Mouse (Mus musculus) adipocyte (in vitro differentiated cells): ENCODE results near the gene Sh3pxd2a.

ENCODE experiments used
- DNase-seq: peaks from one replicate; pipeline ENCODE4 v3.0.0-alpha.2; 2016; ENCODE audit warnings: low spot score

Gene Sh3pxd2a

DNA sequence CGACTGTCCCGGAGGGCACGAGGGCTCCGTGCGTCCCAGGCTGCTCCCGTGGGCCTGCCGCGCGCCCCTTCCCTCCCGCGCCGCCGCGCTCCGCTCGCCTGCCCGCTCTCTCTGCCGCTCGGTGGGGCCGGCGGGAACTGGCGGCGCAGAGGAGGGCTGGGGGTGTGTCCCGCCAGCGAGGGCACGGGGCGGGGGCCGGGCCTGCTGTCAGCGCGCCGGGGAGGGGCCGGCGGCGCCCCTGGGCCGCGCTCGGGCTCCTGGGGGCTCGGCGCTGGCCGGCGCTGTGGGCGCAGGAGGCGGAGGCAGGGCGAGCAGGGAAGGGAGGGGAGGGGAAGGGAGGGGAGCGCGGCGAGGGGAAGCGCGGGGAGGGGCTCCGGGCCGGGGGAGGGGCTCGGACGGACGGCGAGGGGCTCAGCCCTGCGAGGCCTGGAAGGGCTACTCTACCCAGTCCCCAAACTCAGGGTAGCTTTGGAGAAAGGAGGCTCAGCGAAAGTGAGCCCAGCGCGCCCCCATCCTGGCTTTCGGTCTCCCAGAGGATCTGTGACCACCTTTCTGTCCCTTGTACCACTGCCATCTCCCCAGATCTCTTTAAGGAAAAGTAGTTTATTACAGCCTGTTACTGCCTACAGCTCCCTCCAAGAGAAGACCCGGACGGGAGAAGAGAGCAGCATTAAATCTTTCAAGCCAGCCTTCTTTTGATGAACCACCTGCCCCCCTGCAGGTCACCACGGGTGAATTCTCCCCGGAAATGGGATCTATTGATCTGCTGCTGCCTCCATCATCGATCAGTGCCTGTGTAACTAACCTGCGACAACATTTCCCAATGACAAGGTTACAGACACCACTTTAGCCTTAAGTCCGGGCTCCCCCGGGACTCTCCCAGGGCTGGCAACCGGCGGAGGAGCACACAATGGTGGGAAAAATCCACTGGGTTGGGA is at the start of gene Sh3pxd2a:
Gene Sh3pxd2a, minus strand, starts transcription at position 98 of the 938 bp plus-strand sequence.
- no peak for DNase-seq

DNA sequence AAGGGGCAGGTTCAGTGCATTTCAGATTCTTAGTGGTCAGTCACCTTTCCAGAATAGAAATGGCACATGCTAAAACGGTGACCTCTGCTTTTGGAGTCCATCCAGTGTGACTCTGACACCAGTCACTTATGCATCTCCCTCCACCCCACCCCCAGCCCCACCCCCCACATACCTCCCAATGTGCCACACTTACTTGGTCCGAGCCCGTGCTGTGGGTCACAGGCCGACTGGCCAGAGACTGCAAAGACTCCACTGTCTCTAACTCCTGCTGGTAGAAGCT is 49.4 kb upstream of the Sh3pxd2a start:
- DNase-seq = no peak

DNA sequence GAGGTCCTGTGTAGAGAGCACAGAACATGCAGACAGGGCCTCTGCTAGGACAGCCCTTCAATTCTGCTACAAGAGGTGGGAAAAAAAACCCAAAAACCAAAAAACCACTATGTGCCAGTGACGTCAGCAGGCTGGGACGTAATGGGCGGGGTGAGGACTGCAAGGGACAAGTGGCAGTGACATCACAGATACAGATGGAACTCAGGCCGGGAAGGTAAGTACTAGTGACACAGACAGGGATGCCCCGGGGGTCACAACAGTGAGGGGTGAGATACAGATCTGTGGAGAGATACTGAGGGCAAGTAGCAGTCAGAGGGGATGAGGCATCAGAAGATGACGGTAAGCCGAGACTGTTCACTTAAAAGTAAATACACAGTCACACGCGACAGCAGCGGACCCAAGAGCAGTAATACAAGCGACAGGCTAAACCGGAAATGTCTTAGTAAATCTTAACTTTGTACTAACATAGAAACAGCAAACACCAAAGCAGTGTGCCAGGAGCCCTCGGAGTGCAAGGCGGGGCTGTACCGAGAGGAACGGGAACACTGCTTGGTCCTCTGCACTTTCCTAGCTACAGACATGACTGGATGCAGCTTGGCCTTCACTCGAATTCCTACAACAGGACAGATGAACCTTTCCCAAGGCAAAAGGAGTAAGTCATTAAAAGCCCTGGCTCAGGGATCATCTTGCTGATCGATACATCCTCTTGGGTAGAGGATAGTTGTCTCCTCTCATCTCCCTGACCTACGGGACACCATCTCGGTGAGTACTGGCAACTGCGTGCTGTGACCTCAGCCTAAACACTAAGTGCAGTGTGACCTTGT is 48.8 kb upstream of the Sh3pxd2a start:
- DNase-seq = no peak

DNA sequence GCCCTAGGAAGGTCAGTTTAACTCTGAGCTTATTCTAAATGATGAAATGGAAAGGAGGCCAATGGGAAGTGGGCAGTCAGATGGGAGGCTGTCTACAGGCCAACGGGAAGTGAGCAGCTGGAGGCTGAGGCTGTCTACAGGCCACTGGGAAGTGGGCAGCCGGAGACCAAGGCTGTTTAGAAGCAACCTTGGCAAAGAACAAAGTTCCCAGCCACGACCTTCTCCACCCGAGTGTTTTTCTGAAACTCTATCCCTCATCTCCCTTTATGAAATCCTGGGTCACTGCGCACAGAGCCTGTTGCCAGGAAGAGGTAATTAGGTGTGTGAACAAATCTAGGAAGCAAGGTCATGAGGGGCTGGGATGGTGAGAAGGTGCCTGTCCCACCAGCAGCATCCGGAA is 47.8 kb upstream of the Sh3pxd2a start:
- no peak for DNase-seq

DNA sequence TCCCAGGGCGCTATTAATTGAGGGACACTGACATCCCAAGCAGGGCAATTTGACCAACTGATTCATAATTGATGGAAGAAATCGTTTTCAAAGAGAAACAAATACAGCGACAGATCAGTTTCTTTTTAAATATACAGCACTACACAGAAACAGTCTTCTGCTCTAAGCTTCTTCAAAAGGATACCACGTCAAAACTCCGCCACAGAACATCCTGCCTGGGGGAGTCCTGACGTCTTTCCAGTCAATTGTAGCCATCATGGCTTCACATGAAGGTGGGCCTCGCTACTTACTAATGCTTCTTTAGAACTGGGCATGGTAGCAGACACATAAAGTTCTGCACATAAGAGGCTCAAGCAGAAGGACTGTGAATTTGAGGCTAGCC is 47.1 kb upstream of the Sh3pxd2a start:
- no peak for DNase-seq

DNA sequence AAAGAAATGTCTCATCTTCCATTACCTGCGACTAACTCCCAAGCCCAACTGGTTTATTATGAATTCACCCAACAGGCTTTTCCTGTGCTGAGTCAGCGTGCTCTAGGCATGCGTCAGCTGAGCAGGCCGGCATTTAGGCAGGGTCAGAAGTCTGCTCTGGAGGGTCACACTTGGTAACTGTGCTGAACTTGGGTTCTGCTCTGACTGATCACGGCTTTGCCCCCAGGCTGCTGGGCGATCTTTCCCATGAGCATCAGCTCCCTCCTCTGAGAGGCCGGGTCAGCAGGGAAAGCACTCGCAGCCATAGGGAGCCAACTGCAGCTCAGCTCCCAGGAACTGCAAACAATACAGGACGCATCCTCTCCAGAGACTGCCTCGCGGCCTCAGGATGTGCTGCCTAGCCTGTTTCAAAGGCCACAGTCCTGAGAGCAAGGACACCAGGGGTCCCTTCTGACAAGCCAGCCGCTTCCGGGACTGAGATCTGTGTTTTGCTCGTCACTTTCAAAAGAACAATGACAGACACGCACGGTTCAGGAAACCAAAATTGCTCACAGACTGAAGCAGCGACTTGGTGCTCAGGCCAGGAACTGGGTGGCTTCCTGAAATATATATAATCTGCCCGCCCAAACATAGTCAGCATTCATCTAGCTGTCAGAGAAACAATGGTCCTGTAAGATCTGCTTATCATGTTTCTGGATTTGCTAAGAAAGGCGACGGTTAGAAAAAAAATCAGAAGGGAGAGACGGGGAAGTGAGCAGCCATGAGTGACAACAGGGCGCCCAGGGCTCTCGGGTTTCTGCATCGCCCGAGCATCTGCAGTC is 46.5 kb upstream of the Sh3pxd2a start:
- DNase-seq = no peak

DNA sequence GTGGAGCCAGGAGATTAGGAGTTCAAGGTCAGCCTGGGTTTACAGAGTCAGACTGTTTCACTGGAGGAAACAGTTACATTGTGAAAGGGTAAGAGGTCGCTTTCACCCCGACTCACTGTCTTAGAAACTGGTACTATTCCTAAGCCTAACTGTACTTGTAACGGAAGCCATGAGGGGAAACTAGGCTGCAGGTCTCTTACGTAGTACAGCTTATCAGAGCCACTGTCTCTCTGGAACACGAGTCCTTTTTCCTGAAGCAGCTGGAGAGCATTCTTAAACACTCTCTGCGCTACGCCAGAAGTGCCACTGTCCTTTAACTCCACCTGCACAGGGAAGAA is 45.9 kb upstream of the Sh3pxd2a start:
- DNase-seq = no peak

DNA sequence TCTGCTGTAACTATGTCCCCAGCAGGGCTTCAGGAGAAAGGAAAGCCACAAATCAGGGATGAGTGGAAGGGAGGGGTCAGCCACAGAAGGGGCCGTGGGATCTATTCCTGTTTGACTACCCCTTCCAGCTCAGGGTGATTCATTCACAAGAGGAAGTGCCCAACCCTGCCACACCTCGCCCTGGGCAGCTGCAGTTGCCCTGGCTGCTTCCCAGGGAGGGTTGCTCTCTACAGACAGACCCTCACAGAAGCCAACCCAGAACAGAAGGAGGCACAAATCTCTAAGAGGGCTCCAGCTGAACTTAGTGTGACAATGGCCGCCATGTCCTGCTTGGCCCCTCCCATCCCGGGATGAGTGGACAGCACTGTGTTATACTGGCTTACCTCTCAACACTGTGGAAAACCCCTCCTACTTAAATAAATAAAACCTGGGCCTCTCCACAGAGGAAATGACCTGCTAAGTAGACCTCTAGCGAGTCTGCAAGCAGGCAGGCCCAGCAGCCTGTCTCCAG is 44.6 kb upstream of the Sh3pxd2a start:
- peak; percentile 19 for DNase-seq

DNA sequence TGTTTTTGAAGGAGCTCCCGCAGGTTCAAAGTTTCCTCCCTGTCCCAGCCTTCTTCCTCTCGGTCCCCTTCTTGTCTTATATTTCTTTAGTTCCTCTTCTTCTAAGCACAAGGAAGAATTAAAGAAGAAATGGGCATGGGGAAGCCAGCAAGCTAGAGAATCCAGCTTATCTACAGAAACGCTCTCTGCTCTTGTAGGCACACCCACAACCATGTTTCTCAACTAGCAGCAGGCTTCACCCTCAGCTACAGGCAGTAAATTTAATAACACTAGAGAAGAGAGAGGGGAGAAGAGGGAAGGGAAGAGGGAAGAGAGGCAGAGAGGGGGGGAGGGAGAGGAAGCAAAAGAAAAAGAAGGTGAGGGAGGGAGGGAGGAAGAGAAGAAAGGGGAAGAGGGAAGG is 44.0 kb upstream of the Sh3pxd2a start:
- DNase-seq = peak; percentile 29

DNA sequence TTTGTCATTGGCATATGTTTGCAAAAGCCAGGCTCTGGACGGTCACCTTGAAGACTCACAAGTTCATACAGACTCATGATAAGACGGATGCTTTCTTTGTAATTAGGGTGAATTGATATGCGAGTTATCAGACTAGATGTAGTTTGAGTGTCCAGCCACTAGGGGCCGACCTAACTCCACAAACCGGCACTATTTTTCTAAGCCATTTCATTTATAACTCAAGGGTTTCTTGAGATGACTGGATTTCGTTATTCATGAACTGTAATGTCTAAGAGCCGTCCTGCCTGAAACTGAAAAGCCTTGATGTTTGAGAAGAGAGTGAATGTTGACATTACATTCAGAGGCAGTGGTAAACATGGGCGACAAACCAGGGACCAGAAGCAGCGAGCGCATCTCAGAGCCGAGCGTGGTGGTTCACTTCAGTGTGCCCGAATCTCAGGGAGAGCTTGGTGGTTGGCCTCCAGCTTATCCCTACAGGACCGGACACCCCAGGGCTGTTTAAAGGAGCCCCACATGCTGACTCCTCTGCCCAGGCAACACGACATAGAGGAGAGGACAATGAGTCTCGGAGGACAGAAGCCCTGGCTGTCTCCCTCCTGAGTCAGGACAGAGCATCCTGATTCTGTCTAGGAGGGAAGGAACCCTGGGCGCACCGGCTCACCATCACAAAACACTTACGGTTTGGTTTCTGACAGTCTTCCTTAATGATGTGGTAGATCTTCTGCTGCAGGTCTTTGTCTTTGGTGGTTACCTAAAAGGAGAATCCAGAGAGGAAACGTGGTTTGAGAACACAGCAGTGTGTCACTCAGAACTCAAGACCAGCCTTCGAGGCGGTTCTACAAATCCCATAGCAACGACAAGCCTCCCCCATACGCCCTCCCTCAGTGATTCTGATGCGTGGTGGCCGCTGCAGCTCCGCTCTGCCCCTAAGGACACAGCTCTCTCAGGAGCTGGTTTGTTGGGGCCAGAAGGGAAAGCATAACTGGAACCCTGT is 43.2 kb upstream of the Sh3pxd2a start:
- peak; percentile 73 for DNase-seq

DNA sequence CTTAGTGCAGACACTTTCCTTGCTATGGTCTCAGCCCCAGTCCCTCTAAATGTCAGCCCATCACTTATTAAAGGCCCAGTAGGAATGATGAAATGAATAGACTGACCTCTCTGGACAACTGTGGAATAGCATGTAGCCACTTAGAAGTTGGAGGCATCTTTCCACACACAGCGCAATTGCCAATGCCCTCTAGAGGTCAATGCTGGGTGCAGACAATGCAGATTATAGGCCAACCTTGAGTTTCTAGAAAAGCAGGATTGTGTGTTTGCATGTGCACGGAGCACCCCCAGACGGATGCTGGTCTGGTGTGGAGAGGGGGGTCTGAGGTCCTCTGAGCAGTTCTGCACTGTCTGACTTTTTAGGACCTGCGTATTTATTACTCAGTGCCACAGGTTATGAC is 39.4 kb upstream of the Sh3pxd2a start:
- DNase-seq = peak; percentile 51

DNA sequence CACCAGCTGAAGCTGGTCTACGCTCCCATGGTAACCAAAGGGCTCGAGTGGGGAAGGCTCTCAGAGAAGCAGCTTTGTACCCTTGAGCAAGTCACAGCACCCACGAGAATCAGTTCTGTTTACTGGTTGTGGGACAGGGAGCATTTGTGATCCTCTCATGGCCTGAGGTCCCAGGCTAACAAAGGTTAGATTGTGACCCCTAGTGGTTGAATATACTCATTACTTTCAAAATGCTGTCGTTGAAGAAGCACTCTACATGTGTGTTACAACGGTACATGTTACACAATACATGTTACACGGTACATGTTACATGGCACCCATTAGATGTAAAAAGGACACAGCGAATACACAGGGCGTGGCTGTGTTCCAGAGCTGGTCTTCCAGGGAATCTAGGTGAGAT is 38.4 kb upstream of the Sh3pxd2a start:
- DNase-seq = peak; percentile 72

DNA sequence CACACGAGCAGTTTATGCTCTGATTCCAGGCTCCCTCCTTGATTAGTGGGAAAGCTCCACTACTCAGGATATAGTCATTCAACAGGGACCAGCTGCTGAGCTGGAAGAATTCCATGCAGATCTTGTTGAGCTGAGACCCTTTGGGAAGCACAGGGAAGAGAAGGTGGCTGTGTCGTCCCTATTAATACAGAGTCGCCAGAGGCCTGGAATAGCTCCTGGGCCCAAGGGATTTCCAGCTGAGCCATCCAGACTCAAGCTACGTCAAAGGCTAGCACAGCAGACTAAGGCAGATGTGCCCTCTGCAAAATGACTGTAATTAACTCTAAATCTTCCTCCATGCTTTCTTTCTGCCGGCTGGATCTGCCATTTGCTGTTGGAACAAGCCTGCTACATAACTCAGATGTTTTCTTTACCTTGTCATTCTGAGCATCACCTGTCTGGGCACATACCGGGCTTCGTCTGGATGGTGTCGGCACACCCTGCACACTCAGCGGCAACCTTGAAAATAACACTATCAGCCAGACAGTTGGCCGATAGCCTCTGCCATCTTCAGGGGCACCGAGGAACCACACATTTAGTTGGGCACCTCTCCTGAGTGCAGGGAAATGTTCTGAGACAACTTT is 36.3 kb upstream of the Sh3pxd2a start:
- DNase-seq = no peak

DNA sequence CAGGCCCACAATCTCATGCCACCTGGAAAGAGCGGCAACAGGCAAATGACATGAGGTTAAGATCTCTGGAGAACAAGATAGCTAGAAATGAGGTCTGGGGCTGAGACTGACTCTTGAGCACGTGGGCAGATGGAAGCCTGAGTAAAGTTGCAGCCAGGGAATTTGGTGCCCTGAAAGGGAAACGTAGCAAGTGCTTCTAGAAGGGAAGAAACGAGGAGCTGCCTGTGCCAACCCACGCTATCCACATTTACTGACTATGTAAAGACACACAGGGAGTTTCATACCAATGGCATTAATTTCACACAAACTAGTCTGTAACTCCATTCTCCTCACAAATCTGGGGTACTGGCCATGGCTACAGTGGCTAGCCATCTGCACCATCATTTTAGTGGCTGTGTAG is 35.6 kb upstream of the Sh3pxd2a start:
- DNase-seq = no peak

DNA sequence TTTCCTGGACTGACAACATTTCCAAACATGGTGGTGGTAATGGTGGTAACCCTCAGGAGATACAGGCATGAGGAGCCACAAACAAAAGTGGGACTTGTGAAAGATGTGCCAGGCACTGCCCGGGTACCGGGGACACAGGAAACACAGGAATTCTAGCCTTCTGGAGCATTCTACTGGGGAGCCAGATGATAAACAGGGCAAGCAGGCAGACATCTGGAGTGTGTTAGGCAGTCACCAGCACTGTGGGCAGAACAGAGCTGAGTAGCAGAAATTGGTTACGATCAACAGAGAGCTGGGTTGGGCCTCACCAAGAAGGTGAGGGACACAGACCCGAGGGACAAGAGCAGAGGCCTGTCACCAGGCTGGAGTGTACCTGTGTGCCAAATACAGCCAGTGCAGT is 34.7 kb upstream of the Sh3pxd2a start:
- DNase-seq = no peak

DNA sequence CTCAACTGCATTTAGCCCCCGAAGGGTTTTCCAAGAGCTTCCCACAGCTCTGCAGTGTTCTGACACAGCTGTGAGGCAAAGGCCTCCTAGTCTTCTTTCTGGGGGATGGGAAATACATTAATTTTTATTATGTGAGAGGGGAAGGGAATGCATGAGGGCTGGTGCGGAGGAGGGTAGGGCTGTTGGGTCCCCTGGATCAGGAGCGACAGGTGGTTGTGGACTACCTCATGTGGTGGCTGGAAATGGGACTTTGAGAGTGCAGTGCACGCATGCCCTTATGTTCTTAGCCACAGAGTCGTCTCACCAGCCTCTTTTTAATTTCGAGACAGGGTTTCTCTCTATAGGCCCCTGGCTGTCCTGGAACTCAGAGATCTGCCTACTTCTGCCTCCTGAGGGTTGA is 33.5 kb upstream of the Sh3pxd2a start:
- no peak for DNase-seq

DNA sequence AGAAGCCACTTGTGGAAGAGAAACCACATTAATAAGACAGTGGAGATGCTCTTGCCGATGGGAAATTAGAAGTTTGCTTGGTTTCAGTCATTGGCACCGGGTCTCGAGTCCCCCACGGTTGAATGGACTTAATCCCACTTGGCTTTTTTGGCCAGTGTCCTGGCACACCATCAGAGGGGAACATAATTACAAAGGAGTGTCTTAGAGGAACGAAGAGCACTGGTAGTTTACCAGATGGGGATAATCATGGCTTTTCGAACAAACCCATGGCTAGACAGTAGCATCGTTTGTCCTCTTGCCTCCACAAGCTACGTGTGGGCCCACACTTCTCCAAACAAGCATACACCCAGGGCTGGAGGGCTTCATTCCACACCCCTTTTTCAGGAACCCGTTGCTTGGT is 33.1 kb upstream of the Sh3pxd2a start:
- DNase-seq = no peak

DNA sequence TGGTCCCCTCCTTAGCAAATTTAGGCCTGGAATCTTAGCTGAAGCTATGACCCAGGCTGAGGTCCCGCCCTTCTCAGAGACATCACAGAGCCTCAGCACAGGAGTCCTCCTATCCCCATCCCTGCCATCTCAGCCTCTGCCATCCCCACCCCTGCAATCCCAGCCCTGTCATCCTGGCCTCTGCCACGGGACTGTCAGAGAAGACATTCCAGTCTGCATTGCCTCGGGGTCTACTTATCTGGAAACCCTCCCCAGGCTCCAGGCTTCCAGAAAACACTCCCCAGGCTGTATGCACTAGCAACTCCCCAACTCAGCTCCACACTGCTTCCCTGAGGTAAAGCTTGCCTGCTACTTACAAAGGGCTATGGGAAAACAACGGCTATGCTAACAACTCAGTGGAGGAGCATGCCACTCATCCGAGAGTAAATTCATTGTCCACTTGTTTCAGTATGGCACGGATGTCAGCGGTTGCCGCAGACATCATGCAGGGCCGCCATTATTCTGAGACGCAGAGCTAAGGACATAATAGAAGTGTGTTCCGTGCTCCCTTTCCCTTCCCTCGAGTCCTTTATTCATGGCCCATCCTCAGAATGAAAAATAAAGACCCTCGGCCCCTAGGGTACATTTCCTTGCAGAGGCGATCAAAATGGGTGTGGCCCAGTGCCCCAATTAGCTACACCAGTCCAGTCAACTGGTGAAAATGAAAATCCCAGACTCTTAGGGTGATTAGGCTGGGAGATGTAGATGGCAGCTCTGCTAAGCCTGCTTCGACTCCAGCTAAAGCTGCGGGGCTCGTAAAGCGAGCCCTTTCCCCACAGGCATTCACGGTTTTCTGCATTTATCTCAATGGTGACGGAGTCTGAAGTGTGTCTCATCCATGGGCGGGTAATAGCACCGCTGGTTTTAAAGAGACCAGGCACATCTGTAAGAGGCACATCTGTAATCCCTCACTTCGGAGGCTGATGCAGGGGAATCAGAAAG is 29.1 kb upstream of the Sh3pxd2a start:
- DNase-seq = no peak

DNA sequence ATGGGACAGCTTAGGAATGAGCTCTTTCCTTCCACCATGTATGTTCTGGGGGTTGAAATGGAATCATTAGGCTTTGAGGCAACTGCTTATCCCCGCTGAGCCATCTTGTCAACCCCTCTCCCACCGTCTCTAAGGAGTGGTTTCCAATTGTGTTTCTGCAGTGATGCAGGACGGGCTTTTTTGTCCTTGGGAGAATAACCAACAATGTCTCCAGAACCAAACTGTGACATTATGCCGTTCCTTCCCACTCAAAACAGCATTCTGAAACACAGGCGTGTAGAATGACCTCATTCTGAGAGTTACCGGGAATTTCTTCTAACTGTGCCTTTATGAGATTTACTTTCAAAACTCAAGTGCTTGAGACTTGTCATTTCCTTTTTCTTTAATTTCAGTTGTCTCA is 28.2 kb upstream of the Sh3pxd2a start:
- no peak for DNase-seq

DNA sequence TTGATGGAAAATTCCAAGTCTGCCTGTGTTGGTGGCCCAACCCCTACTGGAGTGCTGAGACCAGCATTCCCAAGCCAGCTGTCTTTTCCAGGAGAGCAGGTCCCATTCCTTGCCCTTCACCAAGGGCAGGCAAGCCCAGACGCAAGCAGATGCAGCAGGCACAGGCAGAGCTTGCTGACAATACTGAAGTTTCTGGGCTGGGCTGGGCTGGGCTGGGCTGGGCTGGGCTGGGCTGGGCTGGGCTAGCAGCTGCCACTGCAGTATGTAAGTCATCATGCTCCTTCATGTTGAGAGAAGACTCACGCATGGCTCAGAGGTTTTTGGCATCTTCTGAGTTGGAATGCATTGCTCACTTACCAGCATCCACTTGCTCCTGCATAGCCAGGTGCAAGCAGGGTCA is 27.7 kb upstream of the Sh3pxd2a start:
- DNase-seq = no peak
